Mouse (Mus musculus) embryonic facial prominence, embryonic 11.5 days (tissue): ENCODE data around the gene Mtmr4. TPM values are rescaled to one million over a fixed set of nuclear protein-coding genes. Genes with fewer than 3 reads are reported as not detected.

Experiments used
- ATAC-seq: fragments of 200-750 bp; cut with Nextera tagmentation; replicated peaks from 2 replicates; pipeline ENCODE4 v1.8.0; 2017; ENCODE audit warnings: low read depth; ENCODE audit not compliant: insufficient number of reproducible peaks, low FRiP score, low TSS enrichment
- DNase-seq: peaks from one replicate; pipeline ENCODE4 v3.0.0-alpha.2; 2015; ENCODE audit warnings: low spot score
- H3K27ac ChIP-seq: fragments of 300-500 bp; sonication (generic); replicated peaks from 2 replicates; pipeline ENCODE4 v1.5.1; 2014; ENCODE audit warnings: mild to moderate bottlenecking, low read depth, low read length, control low read depth
- H3K27me3 ChIP-seq: fragments of 300-500 bp; sonication (generic); 2 replicates; pipeline ENCODE4 v1.6.1; 2014; ENCODE audit warnings: mild to moderate bottlenecking, low read length, moderate library complexity, mixed read lengths; ENCODE audit not compliant: control insufficient read depth, insufficient read depth
- H3K36me3 ChIP-seq: fragments of 300-500 bp; sonication (generic); replicated peaks from 2 replicates; pipeline ENCODE4 v1.6.1; 2014; ENCODE audit warnings: low read depth, mild to moderate bottlenecking, low read length, moderate library complexity, mixed read lengths; ENCODE audit not compliant: control insufficient read depth, insufficient read depth
- H3K4me1 ChIP-seq: fragments of 300-500 bp; sonication (generic); 2 replicates; pipeline ENCODE4 v1.6.1; 2014; ENCODE audit warnings: low read length, mixed read lengths; ENCODE audit not compliant: control insufficient read depth, insufficient read depth
- H3K4me2 ChIP-seq: fragments of 300-500 bp; sonication (generic); 2 replicates; pipeline ENCODE4 v1.6.1; 2014; ENCODE audit warnings: low read depth, mild to moderate bottlenecking, control low read depth, low read length, moderate library complexity
- H3K4me3 ChIP-seq: fragments of 300-500 bp; sonication (generic); 2 replicates; pipeline ENCODE4 v1.5.1; 2014; ENCODE audit warnings: low read depth, low read length, control low read depth
- H3K9ac ChIP-seq: fragments of 300-500 bp; sonication (generic); replicated peaks from 2 replicates; pipeline ENCODE4 v1.6.1; 2014; ENCODE audit warnings: mild to moderate bottlenecking, control low read depth, low read length
- H3K9me3 ChIP-seq: fragments of 300-500 bp; sonication (generic); replicated peaks from 2 replicates; pipeline ENCODE4 v1.6.1; 2016; ENCODE audit warnings: mild to moderate bottlenecking, low read length, inconsistent platforms, mixed read lengths; ENCODE audit not compliant: control insufficient read depth
- WGBS: fragments of 180-500 bp; shearing (Covaris S2); extraction: QIAGEN DNeasy Blood & Tissue Kit; methylation state at CpG from one replicate; pipeline ENCODE4 v1.1.7; 2014; 5-methylcytosine and 5-hydroxymethylcytosine counted together
- polyA plus RNA-seq: library from polyadenylated mRNA; unstranded; fragments of >200 nt; fragmentation: Nextera tagmentation; extraction: Ambion mirVana; gene quantifications from 2 replicates; pipeline ENCODE4 v1.2.1, GENCODE M21; 2014

The Mtmr4 gene
- polyA plus RNA-seq, 1 experiment from 2014 or later: 61.9 TPM

DNA sequence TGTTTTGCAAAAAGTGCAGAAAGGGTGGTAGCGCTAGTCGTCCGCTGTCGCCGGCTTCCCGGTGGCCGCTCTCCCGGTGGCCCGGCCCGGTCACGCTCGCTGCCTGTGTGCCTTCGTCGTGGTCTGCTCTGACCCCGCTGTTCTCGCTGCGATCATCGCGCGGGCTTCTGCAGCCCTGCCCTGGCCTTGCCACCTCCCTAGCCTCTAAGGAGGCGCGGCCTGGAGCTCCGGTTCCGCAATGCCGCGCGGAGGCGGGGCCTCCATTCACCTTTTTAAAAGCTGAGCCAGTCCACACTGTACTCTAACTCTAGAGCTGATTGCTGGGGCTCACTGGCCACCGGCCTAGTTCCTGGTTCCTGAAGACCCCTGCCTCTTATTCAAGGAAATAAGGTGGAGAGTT is 47.2 kb downstream of the Mtmr4 start:
- H3K4me1 ChIP-seq: no peaks in the 10 kb centered on the region
- H3K4me2 ChIP-seq: peak overlapping the region; percentile 79
- no peaks in the 10 kb centered on the region for H3K36me3 ChIP-seq
- DNase-seq (peak; percentile 69), ATAC-seq (peak; percentile 83)
- no peaks in the 10 kb centered on the region for H3K27me3 ChIP-seq
- no peak overlapping the region for H3K27ac ChIP-seq
- peak overlapping the region; percentile 79 for H3K9ac ChIP-seq
- no peaks in the 10 kb centered on the region for H3K9me3 ChIP-seq
- under 1% methylated on average over 29 of the region's 29 CpGs for WGBS
- H3K4me3 ChIP-seq: peak overlapping the region; percentile 37

- Histone ChIP-seq H3K27ac (no peak overlapping the region), H3K4me3 (no peak overlapping the region), H3K4me1 (no peaks in the 10 kb centered on the region), H3K27me3 (no peaks in the 10 kb centered on the region), H3K36me3 (no peaks in the 10 kb centered on the region), H3K9ac (no peak overlapping the region), H3K9me3 (no peaks in the 10 kb centered on the region), H3K4me2 (no peak overlapping the region)
- ATAC-seq (no peak), DNase-seq (no peak)
Observed at GRCm38 (mm10) chr11:87642865-87643264, 50.9 kb downstream of the Mtmr4 start.

DNA sequence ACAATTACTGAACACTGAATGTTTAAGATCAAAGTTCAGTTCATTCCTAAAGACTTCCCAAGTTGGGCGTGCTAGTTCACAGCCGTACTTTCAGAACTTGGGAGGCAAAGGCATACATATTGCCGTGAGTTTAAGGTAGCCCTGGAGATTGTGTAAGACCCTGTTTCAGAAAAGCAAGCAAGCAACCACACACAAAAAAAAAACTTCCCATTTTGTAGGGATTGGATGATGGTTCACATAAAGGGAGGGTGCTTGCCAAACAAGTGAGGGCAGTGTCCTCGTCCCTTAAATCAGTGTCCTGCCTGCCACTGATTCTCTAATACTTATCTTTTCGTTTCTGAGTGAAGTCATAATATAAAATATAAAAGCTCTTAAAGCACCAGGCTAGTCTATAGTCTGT is 62.7 kb downstream of the Mtmr4 start:
- Histone ChIP-seq H3K4me1 (no peaks in the 10 kb centered on the region), H3K36me3 (no peaks in the 10 kb centered on the region), H3K27ac (no peak overlapping the region), H3K27me3 (no peaks in the 10 kb centered on the region), H3K4me2 (no peak overlapping the region), H3K9me3 (no peaks in the 10 kb centered on the region), H3K9ac (no peak overlapping the region), H3K4me3 (no peak overlapping the region)
- ATAC-seq (no peak), DNase-seq (no peak)
- WGBS: 76% methylated on average over 5 of the region's 5 CpGs

- Histone ChIP-seq H3K9ac (no peak overlapping the region), H3K4me1 (no peaks in the 10 kb centered on the region), H3K36me3 (no peaks in the 10 kb centered on the region), H3K27ac (no peak overlapping the region), H3K27me3 (no peaks in the 10 kb centered on the region; the same call in 1 of the 2 replicates), H3K9me3 (no peaks in the 10 kb centered on the region), H3K4me2 (no peak overlapping the region), H3K4me3 (no peak overlapping the region)
- DNase-seq (no peak), ATAC-seq (no peak)
- 79% methylated on average over 7 of the region's 7 CpGs for WGBS
Observed at GRCm38 (mm10) chr11:87659216-87659615, 67.3 kb downstream of the Mtmr4 start.

DNA sequence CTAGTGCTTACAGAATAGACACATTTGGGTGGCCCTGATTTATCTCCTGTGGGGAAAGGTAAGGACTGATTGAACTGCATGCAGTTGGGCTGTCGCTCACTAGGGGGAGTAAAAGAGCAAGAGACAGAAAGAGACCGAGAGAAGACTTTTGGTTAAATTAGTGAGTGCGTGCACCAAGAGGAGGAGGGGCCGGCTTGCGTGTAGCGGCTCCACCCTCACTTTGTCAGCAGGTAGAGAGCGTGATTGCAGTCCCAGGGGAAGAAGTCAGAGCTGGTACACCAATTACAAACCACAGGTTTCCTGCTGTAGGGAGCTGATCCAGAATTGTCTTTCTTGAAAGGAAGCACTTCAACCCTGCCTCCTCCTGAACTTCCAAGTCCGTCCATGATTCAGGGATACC is 70.4 kb downstream of the Mtmr4 start, which contains the start of gene Rnf43:
Gene Rnf43 (plus strand): TSS at position 316 of the 400 bp plus-strand sequence.
- DNase-seq: peak; percentile 84
- Histone ChIP-seq H3K4me1 (no peaks in the 10 kb centered on the region), H3K36me3 (no peaks in the 10 kb centered on the region), H3K27me3 (no peaks in the 10 kb centered on the region; the same call in 1 of the 2 replicates), H3K27ac (no peak within 1 kb of the TSS), H3K4me2 (peak within 1 kb of the TSS; percentile 19), H3K4me3 (peak within 1 kb of the TSS; percentile 16), H3K9me3 (no peaks in the 10 kb centered on the region), H3K9ac (0 out of 2 replicates have a peak within 1 kb of the TSS, but pooled peaks have one; percentile 18)
- WGBS: under 1% methylated on average over 8 of the region's 8 CpGs
- ATAC-seq: no peak

DNA sequence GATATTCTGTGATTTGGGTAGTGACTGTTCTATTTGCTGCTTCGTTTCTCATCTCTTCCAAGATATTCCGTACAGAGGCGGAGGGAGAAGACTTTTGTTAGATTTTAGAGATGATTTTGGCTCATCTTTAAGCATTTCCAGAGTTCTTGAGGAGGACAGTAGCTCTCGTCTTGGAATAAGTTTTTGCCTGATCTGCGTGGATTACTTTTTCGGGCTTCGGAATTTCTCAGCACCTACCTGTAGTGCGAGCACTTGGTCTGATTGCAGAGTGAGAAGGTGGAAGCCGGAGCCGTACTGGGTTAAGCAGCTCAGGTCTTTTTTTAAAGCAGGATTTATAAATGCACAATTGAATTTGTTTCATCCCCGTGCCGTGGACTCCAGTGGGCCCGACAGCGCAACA is 70.9 kb downstream of the Mtmr4 start:
- Histone ChIP-seq H3K9ac (0 out of 2 replicates have a peak overlapping the region, but pooled peaks have one; percentile 18), H3K9me3 (no peaks in the 10 kb centered on the region), H3K36me3 (no peaks in the 10 kb centered on the region), H3K4me1 (no peaks in the 10 kb centered on the region), H3K4me3 (peak overlapping the region; percentile 16), H3K27me3 (no peaks in the 10 kb centered on the region; the same call in 1 of the 2 replicates), H3K4me2 (peak overlapping the region; percentile 19), H3K27ac (no peak overlapping the region)
- WGBS: 12% methylated on average over 14 of the region's 14 CpGs
- DNase-seq (no peak), ATAC-seq (no peak)

GRCm38 (mm10) chr11:87663948-87664347 is 72.0 kb downstream of the Mtmr4 start:
- H3K9ac ChIP-seq: no peak overlapping the region
- no peak overlapping the region for H3K4me2 ChIP-seq
- WGBS: 79% methylated on average over 6 of the region's 6 CpGs
- no peaks in the 10 kb centered on the region for H3K36me3 ChIP-seq
- H3K27ac ChIP-seq: no peak overlapping the region
- H3K4me1 ChIP-seq: no peaks in the 10 kb centered on the region
- H3K9me3 ChIP-seq: no peaks in the 10 kb centered on the region
- no peaks in the 10 kb centered on the region; the same call in 1 of the 2 replicates for H3K27me3 ChIP-seq
- no peak overlapping the region; the same call in 1 of the 2 replicates for H3K4me3 ChIP-seq
- DNase-seq (no peak), ATAC-seq (no peak)

DNA sequence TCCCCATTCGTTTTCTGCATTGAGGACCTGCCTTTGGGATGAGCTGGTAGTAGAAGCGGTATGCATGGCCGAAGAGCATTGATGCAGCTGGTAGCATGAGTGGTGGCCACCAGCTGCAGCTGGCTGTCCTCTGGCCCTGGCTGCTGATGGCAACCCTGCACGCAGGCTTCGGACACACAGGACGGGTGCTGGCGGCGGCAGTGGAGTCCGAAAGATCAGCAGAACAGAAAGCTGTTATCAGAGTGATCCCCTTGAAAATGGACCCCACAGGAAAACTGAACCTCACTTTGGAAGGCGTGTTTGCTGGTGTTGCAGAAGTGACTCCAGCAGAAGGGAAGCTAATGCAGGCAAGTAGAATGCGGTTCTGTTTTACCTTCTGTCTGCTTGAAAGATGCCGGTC is 72.6 kb downstream of the Mtmr4 start:
- Histone ChIP-seq H3K4me1 (no peaks in the 10 kb centered on the region), H3K36me3 (no peaks in the 10 kb centered on the region), H3K9me3 (no peaks in the 10 kb centered on the region), H3K27ac (no peak overlapping the region), H3K9ac (no peak overlapping the region), H3K27me3 (no peaks in the 10 kb centered on the region; the same call in 1 of the 2 replicates), H3K4me3 (peak overlapping the region; percentile 4; the same call in 1 of the 2 replicates), H3K4me2 (no peak overlapping the region; the same call in 1 of the 2 replicates)
- DNase-seq (no peak), ATAC-seq (no peak)
- WGBS: 80% methylated on average over 12 of the region's 12 CpGs
